Mouse (Mus musculus) kidney, adult 2 months (tissue): ENCODE measurements around the gene Hoxa7.

Source experiments
- CTCF ChIP-seq: fragments of 200-500 bp; conservative IDR thresholded peaks from 2 replicates; pipeline ENCODE4 v1.5.1; 2011; ENCODE audit warnings: low read depth, mild to moderate bottlenecking, control low read depth, low read length, moderate library complexity, mixed read lengths; ENCODE audit not compliant: insufficient read depth, insufficient read length
- POLR2A ChIP-seq: fragments of 200-500 bp; IDR thresholded peaks from one replicate; pipeline ENCODE4 v1.6.1; 2011; ENCODE audit warnings: low read depth, low read length, control low read depth

DNA sequence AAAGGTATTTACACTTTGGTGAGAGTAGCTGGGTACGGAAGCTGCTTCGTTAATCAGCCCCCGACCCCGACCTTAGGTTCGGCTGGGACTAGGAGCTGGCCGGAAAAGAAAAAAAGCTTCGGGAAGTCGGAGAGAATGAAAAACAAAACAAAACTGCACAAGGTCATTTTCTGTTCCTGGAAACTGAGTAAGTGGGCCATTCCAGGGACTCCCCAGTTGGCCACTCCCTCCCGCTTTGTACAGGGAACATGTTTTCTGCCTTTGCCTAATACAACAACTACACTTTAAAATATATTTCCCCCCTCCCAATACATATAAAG, 45.0 kb upstream of the Hoxa7 start:
- TF ChIP-seq POLR2A (no peak), CTCF (no peak)
